Mouse (Mus musculus) G1E (cell line): ENCODE data around the gene Map6. TPM values are rescaled to one million over a fixed set of nuclear protein-coding genes. Genes with fewer than 3 reads are reported as not detected.

Experiments
- ATAC-seq: 2 replicates; pipeline ENCODE4 v1.8.0; 2016; ENCODE audit warnings: mild to moderate bottlenecking; ENCODE audit not compliant: insufficient number of reproducible peaks, poor library complexity, low FRiP score, severe bottlenecking; ENCODE audit errors: extremely low read depth
- DNase-seq: peaks from one replicate; pipeline ENCODE4 v3.0.0; 2012; ENCODE audit warnings: low spot score
- H3K27me3 ChIP-seq: 2 replicates; pipeline ENCODE4 v1.6.1; 2012; ENCODE audit warnings: mild to moderate bottlenecking, low read length, inconsistent platforms; ENCODE audit not compliant: insufficient read depth
- H3K36me3 ChIP-seq: replicated peaks from 2 replicates; pipeline ENCODE3; 2012; ENCODE audit warnings: mild to moderate bottlenecking, inconsistent platforms
- H3K4me1 ChIP-seq: 2 replicates; pipeline ENCODE4 v1.6.1; 2012; ENCODE audit warnings: low read depth, low read length, inconsistent platforms, mixed read lengths; ENCODE audit not compliant: insufficient read depth
- H3K4me3 ChIP-seq: 2 replicates; pipeline ENCODE4 v1.5.1; 2012; ENCODE audit warnings: low read depth, mild to moderate bottlenecking, inconsistent platforms, low read length, moderate library complexity, mixed read lengths
- H3K9me3 ChIP-seq: replicated peaks from 2 replicates; pipeline ENCODE4 v1.6.1; 2012; ENCODE audit warnings: inconsistent platforms
- CTCF ChIP-seq: IDR thresholded peaks from 2 replicates; pipeline ENCODE4 v1.5.1; 2012; ENCODE audit warnings: low read depth, low read length, inconsistent platforms, mixed read lengths
- GATA1 ChIP-seq: IDR thresholded peaks from 2 replicates; pipeline ENCODE4 v1.6.1; 2012; ENCODE audit warnings: borderline replicate concordance, low read length, inconsistent platforms, mixed read lengths
- GATA2 ChIP-seq: IDR thresholded peaks from 2 replicates; pipeline ENCODE4 v1.6.1; 2012; ENCODE audit warnings: low read depth, low read length, inconsistent platforms, borderline replicate concordance
- POLR2AphosphoS5 ChIP-seq: IDR thresholded peaks from 2 replicates; pipeline ENCODE4 v1.6.1; 2012; ENCODE audit warnings: low read depth, low read length, inconsistent platforms; ENCODE audit not compliant: insufficient replicate concordance
- TAL1 ChIP-seq: conservative IDR thresholded peaks from 2 replicates; pipeline ENCODE4 v1.6.1; 2012; ENCODE audit warnings: low read depth, low read length, inconsistent platforms, mixed read lengths
- polyA plus RNA-seq: library from polyadenylated mRNA; stranded (reverse); fragments of >175 nt; gene quantifications from 2 replicates; pipeline ENCODE4 v1.2.3, GENCODE M21; 2012
- total RNA-seq, 2 experiments: library from RNA; stranded (forward) in 1 of 2; stranded (reverse) in 1 of 2; fragments of 200-1000 nt in 1 of 2; fragments of >200 nt in 1 of 2; fragmentation: Nextera tagmentation in 1 of 2; gene quantifications; 2 replicates each; pipeline ENCODE4 v1.2.3; 2014 to 2017

The Map6 gene
- total and polyA plus RNA-seq, 3 experiments = 0.11 TPM; not detected in 2

DNA sequence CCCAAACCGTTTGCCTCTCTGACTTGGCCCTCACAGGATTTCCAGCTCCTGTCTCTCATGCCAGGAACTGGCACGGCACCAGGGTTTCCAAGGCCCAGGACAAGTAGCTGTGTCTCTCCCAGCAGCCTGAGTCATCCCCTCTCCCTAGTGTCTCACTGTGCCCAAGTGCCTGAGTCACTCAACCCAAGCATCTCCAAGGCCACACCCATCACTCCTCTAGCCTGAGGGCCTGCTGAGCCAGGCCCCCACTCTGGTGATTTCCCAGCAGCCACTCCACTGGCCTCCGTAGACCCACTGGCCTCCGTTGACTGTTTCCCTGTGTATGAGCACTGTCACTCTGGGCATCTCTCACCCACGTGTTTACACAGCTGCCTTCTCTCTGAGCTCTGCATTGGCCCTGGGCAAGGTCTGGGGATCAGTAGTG, 37.7 kb downstream of the Map6 start:
- DNase-seq = no peak
- no peaks in the 10 kb centered on the region for H3K9me3 ChIP-seq
- no peaks in the 10 kb centered on the region for H3K4me1 ChIP-seq
- peaks cover 9% of the 10 kb centered on the region; the same call in 1 of the 2 replicates for H3K27me3 ChIP-seq
- ATAC-seq = no peak
- H3K36me3 ChIP-seq = no peaks in the 10 kb centered on the region
- TF ChIP-seq CTCF = no peak
- TF ChIP-seq GATA2 = no peak
- no peak for TF ChIP-seq GATA1
- TF ChIP-seq TAL1 = no peak
- no peak for TF ChIP-seq POLR2AphosphoS5
- no peak overlapping the region for H3K4me3 ChIP-seq

DNA sequence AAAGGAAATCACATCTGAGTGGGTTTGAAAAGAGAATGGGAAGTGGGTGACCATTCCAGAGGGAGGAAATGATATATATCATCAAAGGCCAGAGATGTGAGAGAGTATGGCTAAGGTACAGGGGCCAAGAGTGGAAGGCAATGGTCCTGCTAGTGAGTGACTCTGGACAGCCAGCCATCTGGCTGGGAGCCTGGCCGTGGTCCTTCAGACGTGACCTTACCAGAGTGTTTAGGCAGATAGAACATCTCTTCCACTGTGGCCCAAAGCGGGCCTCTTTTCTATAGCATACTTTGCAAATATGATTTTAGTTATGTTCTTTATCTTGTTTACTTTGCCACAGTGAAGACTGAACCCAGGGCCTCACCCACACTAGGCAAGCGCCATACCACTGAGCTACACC, 38.4 kb downstream of the Map6 start:
- no peak overlapping the region for H3K4me3 ChIP-seq
- DNase-seq (no peak), ATAC-seq (no peak)
- peaks cover 9% of the 10 kb centered on the region; the same call in 1 of the 2 replicates for H3K27me3 ChIP-seq
- no peaks in the 10 kb centered on the region for H3K4me1 ChIP-seq
- no peaks in the 10 kb centered on the region for H3K9me3 ChIP-seq
- TF ChIP-seq GATA1 (no peak), GATA2 (no peak), POLR2AphosphoS5 (no peak), TAL1 (no peak), CTCF (no peak)
- no peaks in the 10 kb centered on the region for H3K36me3 ChIP-seq

DNA sequence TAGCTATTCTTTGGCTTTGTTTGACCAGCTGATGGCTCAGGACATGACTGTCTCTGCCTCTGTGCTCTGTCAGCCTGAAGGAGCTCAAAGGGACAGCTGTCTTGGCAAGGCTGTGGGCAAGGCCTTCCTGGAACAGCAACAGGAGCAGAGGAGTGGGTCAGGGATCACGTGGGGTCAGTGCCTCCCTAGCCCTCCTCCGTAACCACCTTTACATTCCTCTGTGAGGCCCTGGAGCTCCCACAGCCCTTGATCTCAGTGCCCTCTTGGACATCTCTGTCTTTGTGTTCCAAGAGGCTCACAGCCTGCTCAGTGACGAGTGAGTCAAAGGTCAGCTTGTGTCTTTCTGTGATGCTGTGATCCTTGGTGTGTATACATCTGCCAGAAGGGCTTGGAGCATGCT, 39.4 kb downstream of the Map6 start:
- DNase-seq (no peak), ATAC-seq (no peak)
- Histone ChIP-seq H3K9me3 (no peaks in the 10 kb centered on the region), H3K4me3 (no peak overlapping the region), H3K36me3 (no peaks in the 10 kb centered on the region), H3K4me1 (no peaks in the 10 kb centered on the region), H3K27me3 (peaks cover 11% of the 10 kb centered on the region; the same call in 1 of the 2 replicates)
- TF ChIP-seq POLR2AphosphoS5 = no peak
- no peak for TF ChIP-seq GATA1
- no peak for TF ChIP-seq GATA2
- no peak for TF ChIP-seq TAL1
- TF ChIP-seq CTCF = no peak

DNA sequence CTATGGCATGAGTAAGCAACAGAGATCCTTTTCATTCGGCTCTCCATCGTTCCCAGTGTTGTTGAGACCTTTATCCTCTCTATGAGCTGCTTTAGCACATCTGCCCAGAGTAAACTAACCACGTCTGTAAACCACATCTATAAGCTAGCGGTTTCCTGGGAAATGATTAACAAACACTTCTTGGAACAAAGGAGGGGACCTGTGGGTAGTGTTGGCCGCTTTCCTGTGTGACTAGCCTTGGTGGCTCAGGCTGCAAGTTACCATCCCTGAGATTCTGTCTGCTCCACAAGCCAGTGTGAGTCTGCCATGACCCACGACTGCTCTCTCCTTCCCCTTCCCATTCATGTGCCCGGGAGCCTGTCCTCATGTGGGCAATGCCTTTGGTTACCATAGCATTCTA, 44.2 kb downstream of the Map6 start:
- ATAC-seq = no peak
- TF ChIP-seq TAL1 (no peak), POLR2AphosphoS5 (no peak), GATA1 (no peak), CTCF (no peak), GATA2 (no peak)
- peaks cover 13% of the 10 kb centered on the region for H3K27me3 ChIP-seq
- H3K4me1 ChIP-seq = no peaks in the 10 kb centered on the region
- no peaks in the 10 kb centered on the region for H3K9me3 ChIP-seq
- no peak overlapping the region for H3K4me3 ChIP-seq
- no peak for DNase-seq
- H3K36me3 ChIP-seq = no peaks in the 10 kb centered on the region

DNA sequence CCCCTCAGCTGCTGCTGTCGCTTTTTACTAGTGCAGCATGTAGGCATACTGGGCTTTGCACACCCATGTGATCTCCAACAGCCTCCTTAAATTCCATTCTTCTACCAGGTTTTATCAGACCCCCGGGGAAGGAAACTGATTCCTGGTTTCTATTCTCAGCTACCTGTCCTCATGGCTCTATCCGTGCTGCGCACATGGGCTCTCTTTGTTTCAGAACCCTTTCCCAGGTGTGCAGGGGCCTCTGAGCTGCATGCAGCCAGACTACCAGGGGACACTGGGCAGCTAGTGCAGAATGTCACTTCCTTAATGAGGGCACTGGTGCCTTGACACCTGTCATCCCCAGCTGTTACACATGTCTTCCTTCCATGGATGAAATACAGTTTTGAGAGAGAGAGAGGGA, 44.8 kb downstream of the Map6 start:
- no peak for TF ChIP-seq CTCF
- no peak for TF ChIP-seq GATA1
- no peak for TF ChIP-seq TAL1
- no peak for TF ChIP-seq GATA2
- TF ChIP-seq POLR2AphosphoS5 = no peak
- ATAC-seq (no peak), DNase-seq (no peak)
- Histone ChIP-seq H3K4me1 (no peaks in the 10 kb centered on the region), H3K4me3 (no peak overlapping the region), H3K27me3 (peaks cover 14% of the 10 kb centered on the region), H3K36me3 (no peaks in the 10 kb centered on the region), H3K9me3 (no peaks in the 10 kb centered on the region)

DNA sequence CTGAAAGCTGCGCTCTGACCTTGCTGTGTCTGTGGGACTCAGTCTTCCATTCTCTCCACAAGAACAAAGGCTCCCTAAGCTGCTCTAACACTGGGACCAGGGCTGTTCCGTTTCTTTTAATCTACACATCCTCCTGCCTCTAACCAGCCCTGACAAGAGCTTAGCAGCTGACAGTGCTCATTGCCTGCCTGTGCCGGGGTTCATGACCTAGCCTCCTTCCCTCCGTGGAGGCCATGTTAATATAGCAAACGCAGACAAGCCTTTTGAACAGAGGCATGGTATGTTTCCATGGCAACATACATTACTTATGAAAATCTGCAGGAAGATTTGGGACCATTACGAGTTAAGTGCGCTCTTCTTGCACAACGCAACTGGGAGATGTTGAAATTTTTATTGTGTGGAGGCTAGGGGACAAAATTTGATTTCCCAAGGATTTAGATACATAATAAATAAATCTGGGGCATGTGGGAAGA, 45.5 kb downstream of the Map6 start:
- H3K36me3 ChIP-seq = no peaks in the 10 kb centered on the region
- DNase-seq = no peak
- TF ChIP-seq GATA1 (no peak), TAL1 (no peak), GATA2 (no peak), CTCF (no peak), POLR2AphosphoS5 (no peak)
- ATAC-seq = no peak
- H3K27me3 ChIP-seq = peaks cover 15% of the 10 kb centered on the region
- H3K9me3 ChIP-seq = no peaks in the 10 kb centered on the region
- no peak overlapping the region for H3K4me3 ChIP-seq
- H3K4me1 ChIP-seq = no peaks in the 10 kb centered on the region

DNA sequence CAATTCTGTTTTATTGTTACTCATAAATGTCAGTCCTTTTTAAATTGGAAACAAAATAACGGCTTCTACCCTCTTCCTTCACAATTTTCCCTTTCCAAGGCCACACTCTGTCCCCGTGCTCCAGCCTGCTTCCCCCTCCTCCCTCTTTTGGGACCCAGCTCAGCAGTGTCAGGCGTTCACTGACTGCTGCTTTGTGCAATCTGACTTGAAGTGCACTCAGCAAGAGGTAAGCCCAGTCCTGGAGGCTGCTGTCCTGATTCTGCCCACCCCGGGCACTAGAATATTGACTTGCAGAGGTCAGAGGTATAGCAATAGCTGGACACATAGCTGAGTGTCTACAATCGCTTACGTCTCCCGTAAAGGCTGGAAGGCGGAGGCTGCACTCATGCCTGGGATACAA, 46.0 kb downstream of the Map6 start:
- Histone ChIP-seq H3K36me3 (no peaks in the 10 kb centered on the region), H3K9me3 (no peaks in the 10 kb centered on the region), H3K4me3 (no peak overlapping the region), H3K27me3 (peaks cover 17% of the 10 kb centered on the region), H3K4me1 (no peaks in the 10 kb centered on the region)
- no peak for DNase-seq
- no peak for ATAC-seq
- no peak for TF ChIP-seq GATA1
- TF ChIP-seq TAL1 = no peak
- TF ChIP-seq GATA2 = no peak
- TF ChIP-seq CTCF = no peak
- no peak for TF ChIP-seq POLR2AphosphoS5
